ENCODE assay signal across 22 mouse cellular contexts in genomic region chr7:36476434-36476833, GRCm38 (mm10).
DNase-seq lines count a peak whose midpoint lies in the region; ATAC-seq and TF ChIP-seq lines count a peak whose summit lies in the region.
"Had no signal": no experiment of that assay in that cellular context is flagged by ENCODE, and none has a peak within 500 bp of the region (broad histone marks: within the 10 kb centered on the region; RNA-seq: fewer than 3 reads in every experiment).

No protein-coding gene starts in this region.

- H3K9ac ChIP-seq in forebrain, embryonic 11.5 days (ENCODE audit: low read length) = no peak overlapping the region
- H3K9ac ChIP-seq in midbrain, embryonic 14.5 days (replicated peaks; ENCODE audit: low read length) = no peak overlapping the region
- H3K9ac ChIP-seq in midbrain, postnatal 0 days (replicated peaks; ENCODE audit: low read length, poor library complexity, severe bottlenecking) = no peak overlapping the region
- peak overlapping the region; percentile 47 for H3K9ac ChIP-seq in forebrain, embryonic 16.5 days (replicated peaks; ENCODE audit: low read depth, low read length)

- H3K36me3 ChIP-seq in forebrain, embryonic 11.5 days (ENCODE audit: control insufficient read depth, insufficient read depth, low read length) = no peaks in the 10 kb centered on the region
- no peaks in the 10 kb centered on the region for H3K36me3 ChIP-seq in forebrain, embryonic 10.5 days (replicated peaks)
- no peaks in the 10 kb centered on the region for H3K36me3 ChIP-seq in midbrain, embryonic 14.5 days (ENCODE audit: control insufficient read depth, insufficient read depth, low read length)
- no peaks in the 10 kb centered on the region for H3K36me3 ChIP-seq in midbrain, postnatal 0 days (ENCODE audit: insufficient read depth, low read length)
- H3K36me3 ChIP-seq in forebrain, embryonic 16.5 days (ENCODE audit: control insufficient read depth, insufficient read depth) = no peaks in the 10 kb centered on the region
- H3K36me3 ChIP-seq in kidney, adult 2 months (ENCODE audit: control insufficient read depth, insufficient read depth, low read length) = no peaks in the 10 kb centered on the region

- no peak for DNase-seq in forebrain, embryonic 11.5 days (ENCODE audit: low spot score)
- DNase-seq in forebrain, embryonic 10.5 days (ENCODE audit: extremely low spot score, low spot score) = no peak
- peak; percentile 35 for DNase-seq in midbrain, embryonic 14.5 days
- no peak for DNase-seq in midbrain, postnatal 0 days (ENCODE audit: low spot score)
- DNase-seq in brain, adult 2 months (ENCODE audit: low read depth, low spot score) = peak; percentile 23
- DNase-seq in kidney, adult 2 months = no peak
- DNase-seq: adrenal gland, postnatal 10 days; cerebellum, adult 11 months; cerebellum, postnatal 14 days; embryo, embryonic 11 days; gastrocnemius, postnatal 36 days; kidney, adult 18-20 months; kidney, postnatal 10 days; left cerebral cortex, postnatal 4 days; lung, adult 2 months; thymus, postnatal 25 days had no signal

- no peak for ATAC-seq in forebrain, embryonic 11.5 days (replicated peaks; ENCODE audit: low FRiP score)
- no peak for ATAC-seq in midbrain, embryonic 14.5 days (ENCODE audit: low FRiP score, low TSS enrichment)
- no peak for ATAC-seq in midbrain, postnatal 0 days (ENCODE audit: low FRiP score)
- peak; percentile 63 for ATAC-seq in forebrain, embryonic 16.5 days
- ATAC-seq in activated CD4-positive, CD25-positive, alpha-beta regulatory T cell, adult 4 months = no peak
- ATAC-seq: CD4-positive, CD25-positive, alpha-beta regulatory T cell, adult 4 months; Patski had no signal

- no peak overlapping the region for H3K4me3 ChIP-seq in forebrain, embryonic 11.5 days (ENCODE audit: low read depth, low read length)
- H3K4me3 ChIP-seq in forebrain, embryonic 10.5 days = no peak overlapping the region
- no peak overlapping the region for H3K4me3 ChIP-seq in midbrain, embryonic 14.5 days (replicated peaks; ENCODE audit: low read depth, low read length)
- no peak overlapping the region for H3K4me3 ChIP-seq in midbrain, postnatal 0 days (ENCODE audit: low read depth, low read length)
- peak overlapping the region; percentile 39 for H3K4me3 ChIP-seq in forebrain, embryonic 16.5 days (replicated peaks; ENCODE audit: low read length)
- H3K4me3 ChIP-seq in kidney, adult 2 months (ENCODE audit: insufficient read depth, low read depth, low read length) = no peak overlapping the region
- H3K4me3 ChIP-seq: megakaryocyte, embryonic 14.5 days had no signal

- H3K27me3 ChIP-seq in forebrain, embryonic 11.5 days (ENCODE audit: control insufficient read depth, insufficient read depth, low read length) = no peaks in the 10 kb centered on the region
- peaks cover 30% of the 10 kb centered on the region for H3K27me3 ChIP-seq in forebrain, embryonic 10.5 days (ENCODE audit: poor library complexity, severe bottlenecking)
- H3K27me3 ChIP-seq in midbrain, embryonic 14.5 days (ENCODE audit: control insufficient read depth, insufficient read depth, low read length) = no peaks in the 10 kb centered on the region
- no peaks in the 10 kb centered on the region for H3K27me3 ChIP-seq in midbrain, postnatal 0 days (ENCODE audit: insufficient read depth, low read length)
- H3K27me3 ChIP-seq in forebrain, embryonic 16.5 days (replicated peaks; ENCODE audit: control insufficient read depth, insufficient read depth, low read length) = no peaks in the 10 kb centered on the region; the same call in 1 of the 2 replicates
- H3K27me3 ChIP-seq in kidney, adult 2 months (replicated peaks; ENCODE audit: control insufficient read depth, insufficient read depth, low read length) = no peaks in the 10 kb centered on the region
- H3K27me3 ChIP-seq: megakaryocyte, embryonic 14.5 days had no signal

- peak overlapping the region; percentile 34; the same call in 1 of the 2 replicates for H3K4me2 ChIP-seq in forebrain, embryonic 11.5 days (ENCODE audit: low read depth, low read length, severe bottlenecking)
- no peak overlapping the region for H3K4me2 ChIP-seq in midbrain, embryonic 14.5 days (ENCODE audit: low read length)
- H3K4me2 ChIP-seq in midbrain, postnatal 0 days (ENCODE audit: low read depth, low read length, poor library complexity, severe bottlenecking) = no peak overlapping the region
- H3K4me2 ChIP-seq in forebrain, embryonic 16.5 days (ENCODE audit: low read length) = peak overlapping the region; percentile 57
- H3K4me2 ChIP-seq: liver, embryonic 11.5 days had no signal

- 63% methylated on average over 4 of the region's 4 CpGs for WGBS in forebrain, embryonic 11.5 days
- 82% methylated on average over 4 of the region's 4 CpGs for WGBS in forebrain, embryonic 10.5 days
- WGBS in midbrain, embryonic 14.5 days = 88% methylated on average over 4 of the region's 4 CpGs
- WGBS in midbrain, postnatal 0 days = 79% methylated on average over 4 of the region's 4 CpGs
- WGBS in forebrain, embryonic 16.5 days = 35% methylated on average over 4 of the region's 4 CpGs
- 97% methylated on average over 4 of the region's 4 CpGs for WGBS in kidney, adult 2 months

- H3K27ac ChIP-seq in forebrain, embryonic 11.5 days (ENCODE audit: low read depth, low read length) = no peak overlapping the region
- H3K27ac ChIP-seq in forebrain, embryonic 10.5 days = no peak overlapping the region
- no peak overlapping the region for H3K27ac ChIP-seq in midbrain, embryonic 14.5 days (replicated peaks; ENCODE audit: low read depth, low read length)
- no peak overlapping the region for H3K27ac ChIP-seq in midbrain, postnatal 0 days (ENCODE audit: low read depth, low read length)
- H3K27ac ChIP-seq in forebrain, embryonic 16.5 days (ENCODE audit: low read length) = peak overlapping the region; percentile 52; the same call in 1 of the 2 replicates
- no peak overlapping the region for H3K27ac ChIP-seq in kidney, adult 2 months (ENCODE audit: insufficient read depth, low read depth, low read length)

- TF ChIP-seq CTCF in midbrain, postnatal 0 days (IDR thresholded peaks at IDR 0.05) = no peak
- no peak for TF ChIP-seq CTCF in kidney, adult 2 months (conservative IDR thresholded peaks at IDR 0.05; ENCODE audit: insufficient read depth, insufficient read length, low read depth, low read length)

- H3K9me3 ChIP-seq in forebrain, embryonic 11.5 days (ENCODE audit: control insufficient read depth, low read length) = no peaks in the 10 kb centered on the region
- H3K9me3 ChIP-seq in forebrain, embryonic 10.5 days = no peaks in the 10 kb centered on the region
- H3K9me3 ChIP-seq in midbrain, embryonic 14.5 days (ENCODE audit: control insufficient read depth, low read length) = no peaks in the 10 kb centered on the region
- no peaks in the 10 kb centered on the region for H3K9me3 ChIP-seq in midbrain, postnatal 0 days (ENCODE audit: low read length)
- no peaks in the 10 kb centered on the region for H3K9me3 ChIP-seq in forebrain, embryonic 16.5 days (ENCODE audit: control insufficient read depth, low read length)

- H3K4me1 ChIP-seq in forebrain, embryonic 11.5 days (replicated peaks; ENCODE audit: control insufficient read depth, insufficient read depth, low read length) = no peaks in the 10 kb centered on the region; the same call in 1 of the 2 replicates
- peaks cover 17% of the 10 kb centered on the region for H3K4me1 ChIP-seq in forebrain, embryonic 10.5 days
- no peaks in the 10 kb centered on the region for H3K4me1 ChIP-seq in midbrain, embryonic 14.5 days (ENCODE audit: control insufficient read depth, insufficient read depth, low read length)
- no peaks in the 10 kb centered on the region for H3K4me1 ChIP-seq in midbrain, postnatal 0 days (ENCODE audit: insufficient read depth, low read length)
- H3K4me1 ChIP-seq in forebrain, embryonic 16.5 days (replicated peaks; ENCODE audit: control insufficient read depth, insufficient read depth, low read length) = peaks cover 19% of the 10 kb centered on the region
- no peaks in the 10 kb centered on the region for H3K4me1 ChIP-seq in kidney, adult 2 months (ENCODE audit: control insufficient read depth, insufficient read depth, low read length)
- H3K4me1 ChIP-seq: megakaryocyte, embryonic 14.5 days had no signal

- no peak for TF ChIP-seq POLR2A in kidney, adult 2 months (IDR thresholded peaks at IDR 0.05; ENCODE audit: low read depth, low read length)

Comparison
In these comparisons a context has a peak if more than half of its experiments do, and no peak if none do; other contexts are left out.
1. DNase-seq: peak in midbrain, embryonic 14.5 days (single experiment) and brain, adult 2 months (single experiment); none in forebrain, embryonic 11.5 days (single experiment), forebrain, embryonic 10.5 days (single experiment), midbrain, postnatal 0 days (single experiment) and kidney, adult 2 months (single experiment).
2. H3K4me2 ChIP-seq: peak in forebrain, embryonic 11.5 days (single experiment) and forebrain, embryonic 16.5 days (single experiment); none in midbrain, embryonic 14.5 days (single experiment) and midbrain, postnatal 0 days (single experiment).